Mouse (Mus musculus) ES-Bruce4 (cell line): Measurements from ENCODE around the gene Gosr2.

Source experiments
- CTCF ChIP-seq: IDR thresholded peaks from one replicate; pipeline ENCODE4 v1.8.1; 2011; ENCODE audit warnings: low read depth, low read length
- EP300 ChIP-seq: IDR thresholded peaks from 2 replicates; pipeline ENCODE4 v1.6.1; 2011; ENCODE audit warnings: low read depth, low read length; ENCODE audit not compliant: insufficient read depth
- POLR2A ChIP-seq: IDR thresholded peaks from one replicate; pipeline ENCODE4 v1.8.1; 2011; ENCODE audit warnings: low read length; ENCODE audit not compliant: insufficient read depth

DNA sequence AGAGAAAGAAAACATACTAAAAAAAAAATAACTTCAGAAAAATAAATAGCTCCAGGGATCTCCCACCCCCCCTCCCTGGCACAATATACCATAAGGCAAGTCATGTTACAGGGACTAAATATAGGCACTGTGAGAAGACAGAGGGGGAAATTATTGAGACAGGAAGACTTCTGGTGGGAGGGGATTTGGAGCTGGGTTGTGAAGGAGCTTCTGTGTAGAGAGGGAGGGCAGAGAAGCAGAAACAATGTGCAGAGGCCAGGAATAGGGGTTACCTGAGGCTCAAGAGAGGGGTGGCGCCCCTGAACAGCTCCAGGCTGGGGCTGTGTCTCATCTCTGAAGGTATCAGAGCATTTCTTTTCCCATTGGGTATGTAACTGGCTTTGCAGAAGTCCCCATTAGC is 32.0 kb downstream of the Gosr2 start:
- TF ChIP-seq POLR2A (no peak), EP300 (no peak), CTCF (no peak)
